Mouse (Mus musculus): ENCODE measurements around the gene Ctso. TPM values are rescaled to one million over a fixed set of nuclear protein-coding genes. Genes with fewer than 3 reads are reported as not detected.

Ctso gene
- polyA plus RNA-seq (2015; fragmentation: Nextera tagmentation; extraction: Ambion mirVana), result 8.1 and 8.5 TPM in 2 replicates

GRCm38 (mm10) chr3:81932141-81933101 lies at the start of gene Ctso:
Ctso (plus strand) TSS chr3:81932601.
- Histone ChIP-seq H3K9ac (peak within 1 kb of the TSS; percentile 80), H3K27me3 (no peaks in the 10 kb centered on the region), H3K4me3 (peak within 1 kb of the TSS; percentile 73), H3K36me3 (ENCODE audit: poor library complexity, severe bottlenecking) (no peaks in the 10 kb centered on the region), H3K4me2 (peak within 1 kb of the TSS; percentile 58), H3K9me3 (replicated peaks) (no peaks in the 10 kb centered on the region), H3K4me1 (peaks cover 11% of the 10 kb centered on the region; the same call in 1 of the 2 replicates), H3K27ac (peak within 1 kb of the TSS; percentile 73)
- peak; percentile 93 for ATAC-seq
- WGBS, result 8% methylated on average over 27 of the region's 27 CpGs

- no peak for ATAC-seq
- Histone ChIP-seq H3K4me1 (no peaks in the 10 kb centered on the region), H3K9me3 (replicated peaks) (no peaks in the 10 kb centered on the region), H3K9ac (no peak overlapping the region), H3K4me2 (no peak overlapping the region), H3K4me3 (no peak overlapping the region), H3K27me3 (no peaks in the 10 kb centered on the region), H3K27ac (no peak overlapping the region), H3K36me3 (ENCODE audit: poor library complexity, severe bottlenecking) (no peaks in the 10 kb centered on the region)
These were observed 48.5 kb upstream of the Ctso start for GRCm38 (mm10) chr3:81883916-81884315.

DNA sequence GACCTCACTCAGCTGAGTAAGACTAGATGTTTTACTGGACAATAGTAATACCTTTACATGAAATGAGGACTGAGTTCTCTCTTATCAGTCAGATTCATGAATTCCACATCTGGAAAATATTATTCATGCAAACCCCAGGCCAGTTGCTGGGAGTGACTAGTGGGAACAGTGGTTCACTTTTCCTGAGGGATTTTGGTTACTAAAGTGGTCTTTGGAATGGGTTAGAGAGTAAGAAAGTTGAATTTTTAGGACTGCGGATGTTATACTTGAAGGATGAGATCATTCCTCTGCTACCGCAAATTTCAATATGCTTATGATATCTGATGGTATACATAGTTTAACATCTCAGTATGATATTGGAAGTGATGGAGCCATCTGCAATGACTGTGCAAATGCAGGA lies 46.8 kb upstream of the Ctso start:
- Histone ChIP-seq H3K36me3 (ENCODE audit: poor library complexity, severe bottlenecking) (no peaks in the 10 kb centered on the region), H3K4me1 (no peaks in the 10 kb centered on the region), H3K27ac (no peak overlapping the region), H3K4me2 (no peak overlapping the region), H3K4me3 (no peak overlapping the region), H3K27me3 (no peaks in the 10 kb centered on the region), H3K9me3 (replicated peaks) (no peaks in the 10 kb centered on the region), H3K9ac (no peak overlapping the region)
- WGBS, result 97% methylated on average over 2 of the region's 2 CpGs
- ATAC-seq, result no peak

- Histone ChIP-seq H3K27me3 (no peaks in the 10 kb centered on the region), H3K27ac (no peak overlapping the region), H3K9me3 (replicated peaks) (no peaks in the 10 kb centered on the region), H3K4me1 (no peaks in the 10 kb centered on the region), H3K4me3 (no peak overlapping the region), H3K36me3 (ENCODE audit: poor library complexity, severe bottlenecking) (no peaks in the 10 kb centered on the region), H3K4me2 (no peak overlapping the region), H3K9ac (no peak overlapping the region)
- ATAC-seq, result no peak
- 65% methylated on average over 6 of the region's 6 CpGs for WGBS
These were observed 43.3 kb upstream of the Ctso start for GRCm38 (mm10) chr3:81889137-81889536.

DNA sequence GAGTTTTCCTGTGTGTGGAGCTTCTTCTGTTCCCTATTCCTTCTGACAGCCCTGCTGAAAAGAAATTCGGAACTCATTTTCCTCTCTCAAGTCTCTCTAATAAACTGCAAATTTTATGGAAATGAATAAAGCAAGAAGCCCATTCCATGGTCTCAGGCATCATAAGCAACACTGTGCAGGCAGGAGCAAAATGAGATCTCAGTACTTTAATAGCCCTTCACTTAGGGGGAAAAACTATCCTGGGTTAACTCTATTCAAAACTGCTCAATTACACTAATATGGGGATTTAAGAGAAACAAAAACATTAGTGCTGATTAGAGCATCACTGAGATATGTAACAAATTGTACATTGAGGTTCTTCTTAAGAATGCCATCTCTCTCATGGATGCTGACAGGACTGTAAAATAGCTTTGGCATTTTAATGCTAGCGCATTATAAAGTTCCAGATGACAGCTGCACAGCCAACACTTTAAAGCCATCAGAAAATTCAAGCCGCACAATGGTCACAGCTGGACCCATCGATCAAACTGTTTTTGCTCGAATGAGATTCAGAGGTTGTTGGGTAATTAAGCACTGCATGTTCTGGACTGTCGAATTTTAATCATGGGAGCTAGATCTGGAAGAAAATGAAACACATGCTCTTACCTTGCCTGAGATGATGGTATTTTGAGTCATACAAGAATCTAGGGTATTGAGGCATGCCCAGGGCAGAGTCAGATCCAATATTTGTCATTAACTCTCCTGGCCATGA lies 21.9 kb upstream of the Ctso start:
- Histone ChIP-seq H3K4me2 (no peak overlapping the region; the same call in 1 of the 2 replicates), H3K9ac (no peak overlapping the region), H3K4me3 (no peak overlapping the region), H3K4me1 (peaks cover 16% of the 10 kb centered on the region), H3K36me3 (ENCODE audit: poor library complexity, severe bottlenecking) (no peaks in the 10 kb centered on the region), H3K27me3 (no peaks in the 10 kb centered on the region), H3K9me3 (replicated peaks) (no peaks in the 10 kb centered on the region), H3K27ac (peak overlapping the region; percentile 63)
- WGBS, result 26% methylated on average over 6 of the region's 6 CpGs
- ATAC-seq, result peak; percentile 93

DNA sequence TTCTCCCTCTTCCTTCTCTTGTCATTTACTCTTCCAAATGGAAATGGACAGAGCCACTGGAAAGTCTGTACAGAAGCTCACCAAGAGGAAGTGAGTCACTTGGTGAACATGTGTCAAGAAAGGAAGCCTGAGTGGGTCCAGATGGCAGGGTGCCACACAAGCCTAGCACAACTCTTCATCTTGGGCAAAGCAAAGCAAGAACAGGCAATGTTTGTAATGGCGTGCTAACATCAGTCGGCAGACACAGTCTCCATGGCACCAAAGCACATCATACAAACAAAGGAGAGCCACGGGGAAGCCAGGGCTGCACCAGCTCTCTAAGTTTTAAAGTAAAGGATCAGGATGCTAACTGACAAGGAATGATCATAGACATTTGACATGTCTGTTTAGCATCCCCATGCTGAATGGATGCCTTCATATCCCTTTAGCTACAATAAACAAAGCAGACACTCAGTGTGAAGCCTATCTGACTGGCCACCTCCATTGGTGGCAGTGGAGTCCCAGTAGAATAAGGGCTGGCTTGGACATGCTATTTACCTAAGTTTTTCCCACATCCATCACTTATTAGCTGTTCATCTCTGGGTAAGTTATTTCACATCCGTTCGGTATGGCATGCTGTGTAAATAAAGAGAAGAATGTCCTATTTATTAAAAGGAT lies 16.2 kb upstream of the Ctso start:
- WGBS, result 77% methylated on average over 5 of the region's 5 CpGs
- Histone ChIP-seq H3K9me3 (replicated peaks) (no peaks in the 10 kb centered on the region), H3K4me1 (peaks cover 11% of the 10 kb centered on the region; the same call in 1 of the 2 replicates), H3K27ac (no peak overlapping the region), H3K9ac (no peak overlapping the region), H3K4me2 (no peak overlapping the region), H3K4me3 (no peak overlapping the region), H3K27me3 (no peaks in the 10 kb centered on the region), H3K36me3 (ENCODE audit: poor library complexity, severe bottlenecking) (no peaks in the 10 kb centered on the region)
- ATAC-seq, result no peak

DNA sequence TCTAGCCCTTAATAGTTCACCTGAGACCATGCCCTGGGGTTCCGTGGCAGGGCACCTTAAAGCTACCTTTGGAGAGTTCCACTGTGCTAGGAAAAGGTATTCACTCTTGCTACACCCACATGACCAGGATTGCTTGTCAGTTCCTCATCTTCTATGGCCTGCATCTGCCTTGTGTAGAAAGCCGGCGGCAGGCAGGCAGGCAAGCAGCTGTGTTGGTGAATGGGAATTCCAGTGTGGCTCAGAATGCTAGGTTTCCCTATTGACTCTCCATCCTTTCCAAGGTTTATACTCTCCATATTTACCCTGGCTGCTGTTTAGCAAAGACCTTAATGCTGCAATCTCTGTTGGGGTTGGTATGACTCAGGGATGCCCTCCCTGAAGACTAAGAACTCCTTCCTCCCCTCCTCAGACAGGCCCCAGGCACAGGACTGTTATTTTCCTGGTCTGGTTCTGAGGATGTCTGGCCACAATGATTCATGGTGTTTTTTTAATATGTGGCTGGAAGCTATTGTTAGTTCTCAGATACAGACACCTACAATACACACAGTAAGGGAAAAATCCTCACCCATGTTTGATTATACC lies 15.0 kb upstream of the Ctso start:
- Histone ChIP-seq H3K4me2 (no peak overlapping the region), H3K36me3 (ENCODE audit: poor library complexity, severe bottlenecking) (no peaks in the 10 kb centered on the region), H3K4me1 (peaks cover 11% of the 10 kb centered on the region; the same call in 1 of the 2 replicates), H3K9ac (no peak overlapping the region), H3K4me3 (no peak overlapping the region), H3K27me3 (no peaks in the 10 kb centered on the region), H3K9me3 (replicated peaks) (no peaks in the 10 kb centered on the region), H3K27ac (no peak overlapping the region)
- ATAC-seq, result no peak
- 87% methylated on average over 3 of the region's 3 CpGs for WGBS

DNA sequence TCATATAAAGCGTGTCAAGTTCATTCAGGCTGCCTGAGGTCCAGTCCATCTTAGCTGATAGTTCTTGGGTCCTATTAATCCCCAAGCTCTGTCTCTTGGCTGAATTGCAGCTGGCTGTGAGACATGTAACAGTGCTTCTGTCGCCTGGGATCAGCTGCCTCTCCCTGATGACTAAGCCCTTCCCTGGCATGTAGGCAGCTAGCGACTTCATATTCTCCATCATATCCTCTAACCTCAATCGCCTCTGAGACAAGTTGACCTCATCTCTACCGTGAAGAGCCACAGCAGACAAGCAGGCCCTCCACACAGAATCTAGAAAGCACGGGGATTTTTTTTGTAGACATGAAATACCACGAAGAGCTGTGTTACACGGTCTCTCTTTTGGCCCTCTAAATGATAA lies 14.2 kb upstream of the Ctso start:
- Histone ChIP-seq H3K4me2 (no peak overlapping the region), H3K4me1 (peaks cover 18% of the 10 kb centered on the region), H3K27me3 (no peaks in the 10 kb centered on the region), H3K4me3 (no peak overlapping the region), H3K36me3 (ENCODE audit: poor library complexity, severe bottlenecking) (no peaks in the 10 kb centered on the region), H3K9ac (no peak overlapping the region), H3K27ac (no peak overlapping the region), H3K9me3 (replicated peaks) (no peaks in the 10 kb centered on the region)
- no peak for ATAC-seq
- 85% methylated on average over 8 of the region's 8 CpGs for WGBS

DNA sequence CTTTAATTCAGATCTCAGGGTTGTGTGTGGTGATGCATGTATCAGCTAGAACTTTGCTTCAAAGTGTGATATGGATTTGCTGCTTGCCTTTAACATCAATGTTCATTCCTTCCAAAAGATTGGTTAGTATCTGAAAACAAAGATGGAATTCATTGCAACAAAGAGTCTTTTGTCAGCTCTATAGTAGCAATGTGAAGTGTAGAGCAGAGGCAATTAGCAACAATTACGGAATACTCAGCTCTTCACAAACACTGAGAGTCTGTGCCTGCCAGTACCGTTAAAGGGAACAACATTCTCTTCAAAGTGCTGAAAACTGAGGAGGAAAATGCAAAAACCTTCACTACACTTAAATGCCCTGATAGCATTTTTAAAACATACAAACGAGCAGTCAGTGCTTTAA lies 12.7 kb upstream of the Ctso start:
- 27% methylated on average over 3 of the region's 3 CpGs for WGBS
- Histone ChIP-seq H3K4me3 (no peak overlapping the region), H3K27ac (no peak overlapping the region), H3K9ac (no peak overlapping the region), H3K4me2 (no peak overlapping the region), H3K4me1 (peaks cover 18% of the 10 kb centered on the region), H3K9me3 (replicated peaks) (no peaks in the 10 kb centered on the region), H3K36me3 (ENCODE audit: poor library complexity, severe bottlenecking) (no peaks in the 10 kb centered on the region), H3K27me3 (no peaks in the 10 kb centered on the region)
- ATAC-seq, result no peak

DNA sequence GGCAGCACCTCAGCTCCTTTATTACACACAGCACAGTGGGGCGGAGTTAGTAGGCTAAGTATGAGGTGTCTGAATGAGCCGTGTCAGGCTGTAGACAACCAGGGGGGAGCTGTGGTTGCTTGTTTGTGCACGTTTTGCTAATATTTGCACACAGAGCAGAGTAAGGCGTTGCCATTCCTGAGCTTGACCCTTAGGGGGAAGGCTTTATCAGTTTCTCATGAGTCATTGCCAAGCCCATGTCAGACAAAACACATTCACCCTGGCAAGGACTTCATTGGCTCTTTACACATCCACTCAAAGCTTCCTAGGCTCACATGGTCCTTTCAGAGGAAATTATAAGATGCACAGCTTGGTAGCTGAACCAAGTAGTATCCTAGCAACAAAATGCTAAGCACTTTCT lies 9.5 kb upstream of the Ctso start:
- WGBS, result 52% methylated on average over 4 of the region's 4 CpGs
- no peaks in the 10 kb centered on the region for H3K9me3 ChIP-seq (replicated peaks)
- no peaks in the 10 kb centered on the region for H3K27me3 ChIP-seq
- no peak overlapping the region for H3K9ac ChIP-seq
- H3K4me3 ChIP-seq, result no peak overlapping the region
- no peak overlapping the region for H3K27ac ChIP-seq
- no peaks in the 10 kb centered on the region for H3K36me3 ChIP-seq (ENCODE audit: poor library complexity, severe bottlenecking)
- peak; percentile 41; the same call in 1 of the 2 replicates for ATAC-seq
- H3K4me2 ChIP-seq, result no peak overlapping the region
- H3K4me1 ChIP-seq, result peaks cover 26% of the 10 kb centered on the region

- Histone ChIP-seq H3K9me3 (replicated peaks) (no peaks in the 10 kb centered on the region), H3K9ac (no peak overlapping the region), H3K27ac (no peak overlapping the region), H3K4me2 (no peak overlapping the region), H3K27me3 (no peaks in the 10 kb centered on the region), H3K36me3 (ENCODE audit: poor library complexity, severe bottlenecking) (no peaks in the 10 kb centered on the region), H3K4me1 (peaks cover 22% of the 10 kb centered on the region), H3K4me3 (no peak overlapping the region)
- peak; percentile 72 for ATAC-seq
- 0% methylated on average over 1 of the region's 1 CpGs for WGBS
These were observed 7.5 kb upstream of the Ctso start for GRCm38 (mm10) chr3:81924931-81925330.
